Mouse (Mus musculus): ENCODE data around the gene Gga3. TPM values are rescaled to one million over a fixed set of nuclear protein-coding genes. Genes with fewer than 3 reads are reported as not detected.

Gga3 gene
- polyA plus RNA-seq, 1 experiment from 2014 or later, result 24.6 TPM

- Histone ChIP-seq H3K4me1 (peaks cover 7% of the 10 kb centered on the region), H3K4me3 (no peak overlapping the region), H3K36me3 (peaks cover 72% of the 10 kb centered on the region), H3K4me2 (no peak overlapping the region), H3K9ac (no peak overlapping the region), H3K27ac (no peak overlapping the region), H3K27me3 (no peaks in the 10 kb centered on the region), H3K9me3 (no peaks in the 10 kb centered on the region)
- WGBS, result 74% methylated on average over 2 of the region's 2 CpGs
- no peak for ATAC-seq (ENCODE audit: insufficient number of reproducible peaks, insufficient read depth, low FRiP score, low TSS enrichment, low read depth)
These were observed 14.2 kb upstream of the Gga3 start for GRCm38 (mm10) chr11:115618001-115618400.

GRCm38 (mm10) chr11:115616893-115617292, 13.0 kb upstream of the Gga3 start:
- H3K4me3 ChIP-seq, result no peak overlapping the region
- ATAC-seq (ENCODE audit: insufficient number of reproducible peaks, insufficient read depth, low FRiP score, low TSS enrichment, low read depth), result no peak
- H3K9me3 ChIP-seq, result no peaks in the 10 kb centered on the region
- no peak overlapping the region for H3K27ac ChIP-seq
- peaks cover 61% of the 10 kb centered on the region for H3K36me3 ChIP-seq
- no peaks in the 10 kb centered on the region for H3K27me3 ChIP-seq
- no peak overlapping the region for H3K9ac ChIP-seq
- 85% methylated on average over 6 of the region's 6 CpGs for WGBS
- no peak overlapping the region for H3K4me2 ChIP-seq
- H3K4me1 ChIP-seq, result peaks cover 8% of the 10 kb centered on the region

- Histone ChIP-seq H3K9ac (no peak overlapping the region), H3K4me1 (peaks cover 14% of the 10 kb centered on the region), H3K36me3 (peaks cover 58% of the 10 kb centered on the region), H3K4me3 (no peak overlapping the region), H3K27me3 (no peaks in the 10 kb centered on the region), H3K27ac (no peak overlapping the region), H3K9me3 (no peaks in the 10 kb centered on the region), H3K4me2 (no peak overlapping the region)
- 86% methylated on average over 7 of the region's 7 CpGs for WGBS
- no peak for ATAC-seq (ENCODE audit: insufficient number of reproducible peaks, insufficient read depth, low FRiP score, low TSS enrichment, low read depth)
These were observed 12.5 kb upstream of the Gga3 start for GRCm38 (mm10) chr11:115616371-115616770.

GRCm38 (mm10) chr11:115615875-115616274, 12.0 kb upstream of the Gga3 start:
- Histone ChIP-seq H3K9me3 (no peaks in the 10 kb centered on the region), H3K4me3 (no peak overlapping the region), H3K9ac (0 out of 2 replicates have a peak overlapping the region, but pooled peaks have one; percentile 6), H3K27me3 (no peaks in the 10 kb centered on the region), H3K4me2 (no peak overlapping the region), H3K36me3 (peaks cover 53% of the 10 kb centered on the region), H3K27ac (no peak overlapping the region), H3K4me1 (peaks cover 15% of the 10 kb centered on the region)
- WGBS, result 91% methylated on average over 6 of the region's 6 CpGs
- ATAC-seq (ENCODE audit: insufficient number of reproducible peaks, insufficient read depth, low FRiP score, low TSS enrichment, low read depth), result no peak

GRCm38 (mm10) chr11:115615108-115615825, 11.4 kb upstream of the Gga3 start:
- WGBS, result 81% methylated on average over 15 of the region's 15 CpGs
- H3K4me1 ChIP-seq, result peaks cover 15% of the 10 kb centered on the region
- H3K9ac ChIP-seq, result 0 out of 2 replicates have a peak overlapping the region, but pooled peaks have one; percentile 6
- H3K27ac ChIP-seq, result no peak overlapping the region
- peaks cover 47% of the 10 kb centered on the region for H3K36me3 ChIP-seq
- no peak for ATAC-seq (ENCODE audit: insufficient number of reproducible peaks, insufficient read depth, low FRiP score, low TSS enrichment, low read depth)
- H3K4me2 ChIP-seq, result no peak overlapping the region
- no peaks in the 10 kb centered on the region for H3K27me3 ChIP-seq
- no peaks in the 10 kb centered on the region for H3K9me3 ChIP-seq
- H3K4me3 ChIP-seq, result no peak overlapping the region

- Histone ChIP-seq H3K4me1 (peaks cover 15% of the 10 kb centered on the region), H3K27me3 (no peaks in the 10 kb centered on the region), H3K4me2 (no peak overlapping the region), H3K4me3 (no peak overlapping the region), H3K36me3 (peaks cover 43% of the 10 kb centered on the region), H3K9ac (no peak overlapping the region), H3K9me3 (no peaks in the 10 kb centered on the region), H3K27ac (no peak overlapping the region)
- ATAC-seq (ENCODE audit: insufficient number of reproducible peaks, insufficient read depth, low FRiP score, low TSS enrichment, low read depth), result no peak
- 83% methylated on average over 10 of the region's 10 CpGs for WGBS
These were observed 10.7 kb upstream of the Gga3 start for GRCm38 (mm10) chr11:115614346-115615107.

- no peaks in the 10 kb centered on the region for H3K9me3 ChIP-seq
- peak overlapping the region; percentile 70 for H3K4me3 ChIP-seq
- peaks cover 46% of the 10 kb centered on the region for H3K36me3 ChIP-seq
- no peaks in the 10 kb centered on the region for H3K27me3 ChIP-seq
- peak overlapping the region; percentile 78 for H3K4me2 ChIP-seq
- H3K9ac ChIP-seq, result peak overlapping the region; percentile 81
- peak overlapping the region; percentile 87 for H3K27ac ChIP-seq
- WGBS, result under 1% methylated on average over 16 of the region's 16 CpGs
- H3K4me1 ChIP-seq, result peaks cover 15% of the 10 kb centered on the region
- ATAC-seq (ENCODE audit: insufficient number of reproducible peaks, insufficient read depth, low FRiP score, low TSS enrichment, low read depth), result no peak
These were observed 9.5 kb upstream of the Gga3 start for GRCm38 (mm10) chr11:115613138-115613945.

- Histone ChIP-seq H3K9ac (peak within 1 kb of the TSS; percentile 81), H3K4me2 (peak within 1 kb of the TSS; percentile 78), H3K4me3 (peak within 1 kb of the TSS; percentile 70), H3K36me3 (peaks cover 53% of the 10 kb centered on the region), H3K27me3 (no peaks in the 10 kb centered on the region), H3K4me1 (peaks cover 15% of the 10 kb centered on the region), H3K27ac (peak within 1 kb of the TSS; percentile 87), H3K9me3 (no peaks in the 10 kb centered on the region)
- ATAC-seq (ENCODE audit: insufficient number of reproducible peaks, insufficient read depth, low FRiP score, low TSS enrichment, low read depth), result peak; percentile 68
- WGBS, result under 1% methylated on average over 53 of the region's 80 CpGs
These were observed 8.7 kb upstream of the Gga3 start, which contains the start of gene Mif4gd for GRCm38 (mm10) chr11:115612410-115613137. Gene Mif4gd, minus strand, starts transcription at chr11:115612969.

GRCm38 (mm10) chr11:115612059-115612409, 8.2 kb upstream of the Gga3 start:
- peaks cover 53% of the 10 kb centered on the region for H3K36me3 ChIP-seq
- peak overlapping the region; percentile 87 for H3K27ac ChIP-seq
- H3K4me1 ChIP-seq, result peaks cover 15% of the 10 kb centered on the region
- no peak for ATAC-seq (ENCODE audit: insufficient number of reproducible peaks, insufficient read depth, low FRiP score, low TSS enrichment, low read depth)
- H3K9ac ChIP-seq, result peak overlapping the region; percentile 81
- no peaks in the 10 kb centered on the region for H3K27me3 ChIP-seq
- no peaks in the 10 kb centered on the region for H3K9me3 ChIP-seq
- H3K4me3 ChIP-seq, result peak overlapping the region; percentile 70
- H3K4me2 ChIP-seq, result peak overlapping the region; percentile 78
- WGBS, result under 1% methylated on average over 13 of the region's 13 CpGs

- peak overlapping the region; percentile 78; the same call in 1 of the 2 replicates for H3K4me2 ChIP-seq
- no peaks in the 10 kb centered on the region for H3K27me3 ChIP-seq
- no peak overlapping the region for H3K27ac ChIP-seq
- peaks cover 15% of the 10 kb centered on the region for H3K4me1 ChIP-seq
- no peak overlapping the region for H3K4me3 ChIP-seq
- 66% methylated on average over 6 of the region's 6 CpGs for WGBS
- no peak for ATAC-seq (ENCODE audit: insufficient number of reproducible peaks, insufficient read depth, low FRiP score, low TSS enrichment, low read depth)
- no peaks in the 10 kb centered on the region for H3K9me3 ChIP-seq
- peak overlapping the region; percentile 81; the same call in 1 of the 2 replicates for H3K9ac ChIP-seq
- H3K36me3 ChIP-seq, result peaks cover 55% of the 10 kb centered on the region
These were observed 7.3 kb upstream of the Gga3 start for GRCm38 (mm10) chr11:115611173-115611572.

GRCm38 (mm10) chr11:115609576-115609975, 5.7 kb upstream of the Gga3 start:
- Histone ChIP-seq H3K9me3 (no peaks in the 10 kb centered on the region), H3K36me3 (peaks cover 48% of the 10 kb centered on the region), H3K27me3 (no peaks in the 10 kb centered on the region), H3K9ac (no peak overlapping the region), H3K4me2 (no peak overlapping the region), H3K4me3 (no peak overlapping the region), H3K27ac (no peak overlapping the region), H3K4me1 (peaks cover 24% of the 10 kb centered on the region)
- ATAC-seq (ENCODE audit: insufficient number of reproducible peaks, insufficient read depth, low FRiP score, low TSS enrichment, low read depth), result no peak
- WGBS, result 74% methylated on average over 3 of the region's 3 CpGs
